Mouse (Mus musculus): Measurements from ENCODE around the gene Tgfa.

DNA sequence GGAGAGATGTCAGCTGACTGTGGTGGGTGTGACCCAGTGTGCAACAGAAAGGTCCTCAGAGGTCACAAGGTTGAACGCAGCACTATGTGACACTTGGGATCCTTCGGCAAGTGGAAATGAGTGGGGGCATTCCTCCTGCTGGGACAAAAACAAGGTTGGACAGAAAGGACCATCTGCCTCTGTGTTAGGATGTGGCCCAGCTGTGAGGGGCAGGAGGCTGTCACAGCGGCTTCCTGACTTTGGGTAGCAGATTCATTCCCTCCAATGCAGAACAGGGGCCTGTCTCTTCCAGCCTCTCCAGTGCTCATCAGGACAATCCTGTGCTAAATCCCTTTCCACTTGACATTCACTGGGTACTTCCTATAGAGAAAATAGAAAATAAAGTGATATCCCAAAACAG lies 34.1 kb upstream of the Tgfa start:
- TF ChIP-seq CTCF (IDR thresholded peaks at IDR 0.05; ENCODE audit: borderline replicate concordance, insufficient read depth, low read depth, low read length): no peak
- no peak for TF ChIP-seq POLR2A (IDR thresholded peaks at IDR 0.05; ENCODE audit: borderline replicate concordance, insufficient read depth, low read length)

Measured in cerebellum, adult 2 months (tissue).